Mouse (Mus musculus) spleen, adult 12 weeks (tissue): ENCODE measurements around the gene Inka1.
A peak's percentile ranks its signal among the peaks of the same experiment; 100 is the strongest.

Source experiments
- DNase-seq: peaks from one replicate; pipeline ENCODE4 v3.0.0; 2022; ENCODE audit warnings: low spot score

The Inka1 gene

DNA sequence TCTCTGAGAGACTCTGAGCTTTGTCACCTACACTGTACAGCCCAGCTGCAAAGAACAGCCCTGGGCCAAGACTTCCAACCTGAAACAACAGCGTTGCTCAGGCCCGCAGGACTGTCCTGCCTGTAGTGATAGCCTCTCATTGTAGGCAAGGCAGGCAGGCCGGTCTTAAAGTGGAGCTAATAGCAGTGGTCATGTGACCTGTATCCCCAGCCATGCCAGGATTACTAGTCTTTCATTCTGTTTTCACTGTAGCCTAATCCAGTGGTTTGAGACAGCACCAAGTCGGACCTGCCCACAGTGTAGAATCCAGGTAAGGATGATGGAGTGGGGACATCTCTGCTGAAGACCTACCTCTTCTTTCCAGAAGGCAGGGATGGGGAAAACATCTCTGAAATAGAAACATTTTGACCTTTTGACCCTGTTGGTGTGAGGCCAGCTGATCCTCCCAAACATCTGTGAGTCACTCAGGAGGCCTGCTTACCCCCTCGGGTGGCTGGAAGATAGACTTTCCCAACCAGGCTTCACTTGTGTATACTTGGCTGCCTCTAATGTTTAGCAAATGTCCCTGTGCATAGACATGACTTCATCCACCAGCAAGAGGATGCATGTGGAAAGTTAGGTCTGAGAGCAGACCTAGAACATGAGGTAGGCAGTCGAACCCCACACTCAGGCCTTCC lies 29.9 kb downstream of the Inka1 start:
- DNase-seq = no peak

DNA sequence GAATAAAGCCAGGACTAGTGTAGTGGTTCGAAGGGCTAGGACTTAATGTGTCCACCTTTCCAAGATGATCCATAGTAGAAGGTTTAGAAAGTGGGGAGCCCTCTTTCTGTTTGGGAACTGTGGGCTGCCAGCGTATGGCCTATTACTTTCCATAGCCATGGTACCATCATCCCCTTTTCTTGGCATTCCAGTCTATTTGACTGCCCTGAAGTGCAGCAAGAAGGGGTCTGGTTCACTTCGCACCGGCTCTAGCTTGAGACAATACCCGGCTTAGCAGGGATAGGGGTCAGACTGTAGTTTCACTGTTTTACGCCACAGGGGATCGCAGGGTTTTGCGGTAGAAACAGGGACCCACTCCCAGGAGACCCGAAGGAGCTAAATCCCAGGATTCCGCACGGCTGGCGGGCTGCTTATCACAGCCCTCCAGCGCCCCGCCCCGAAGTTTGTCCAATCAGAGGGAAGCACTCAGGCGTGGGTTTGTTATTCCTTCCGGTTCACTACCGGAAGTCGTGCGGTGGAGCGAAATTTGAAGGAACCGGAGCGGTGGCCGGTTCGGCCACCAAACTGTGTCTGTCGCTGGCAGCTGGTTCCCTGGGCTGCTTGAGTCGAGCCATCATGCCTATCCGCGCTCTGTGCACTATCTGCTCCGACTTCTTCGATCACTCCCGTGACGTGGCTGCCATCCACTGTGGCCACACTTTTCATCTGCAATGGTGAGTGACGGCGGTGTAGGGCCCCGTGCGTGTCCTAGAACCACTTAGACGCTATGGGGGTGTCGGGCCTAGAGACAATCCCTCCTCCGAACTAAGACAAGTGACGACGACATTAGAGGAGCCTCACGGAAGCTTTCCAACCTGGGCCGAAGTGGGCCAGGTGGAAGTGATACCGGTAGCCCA lies 35.0 kb downstream of the Inka1 start:
- DNase-seq = peak; percentile 81

DNA sequence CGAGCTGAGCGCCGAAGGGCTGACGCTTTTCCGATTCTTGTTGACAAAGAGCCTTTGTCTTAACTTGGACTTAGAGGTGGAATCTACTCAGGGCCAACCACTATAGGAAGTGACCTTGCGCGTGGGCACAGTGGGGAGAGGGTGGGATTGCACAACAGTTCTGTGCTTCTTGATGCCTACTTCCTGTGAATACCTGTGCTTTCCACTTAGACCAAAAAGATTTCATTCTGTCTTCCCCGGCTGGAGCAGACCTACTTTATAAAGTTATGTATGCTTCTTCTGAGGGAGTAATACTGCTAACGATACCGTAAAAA lies 35.8 kb downstream of the Inka1 start, which contains the start of gene Traip:
Gene Traip, plus strand, starts transcription at position 215 of the 314 bp plus-strand sequence.
- no peak for DNase-seq

DNA sequence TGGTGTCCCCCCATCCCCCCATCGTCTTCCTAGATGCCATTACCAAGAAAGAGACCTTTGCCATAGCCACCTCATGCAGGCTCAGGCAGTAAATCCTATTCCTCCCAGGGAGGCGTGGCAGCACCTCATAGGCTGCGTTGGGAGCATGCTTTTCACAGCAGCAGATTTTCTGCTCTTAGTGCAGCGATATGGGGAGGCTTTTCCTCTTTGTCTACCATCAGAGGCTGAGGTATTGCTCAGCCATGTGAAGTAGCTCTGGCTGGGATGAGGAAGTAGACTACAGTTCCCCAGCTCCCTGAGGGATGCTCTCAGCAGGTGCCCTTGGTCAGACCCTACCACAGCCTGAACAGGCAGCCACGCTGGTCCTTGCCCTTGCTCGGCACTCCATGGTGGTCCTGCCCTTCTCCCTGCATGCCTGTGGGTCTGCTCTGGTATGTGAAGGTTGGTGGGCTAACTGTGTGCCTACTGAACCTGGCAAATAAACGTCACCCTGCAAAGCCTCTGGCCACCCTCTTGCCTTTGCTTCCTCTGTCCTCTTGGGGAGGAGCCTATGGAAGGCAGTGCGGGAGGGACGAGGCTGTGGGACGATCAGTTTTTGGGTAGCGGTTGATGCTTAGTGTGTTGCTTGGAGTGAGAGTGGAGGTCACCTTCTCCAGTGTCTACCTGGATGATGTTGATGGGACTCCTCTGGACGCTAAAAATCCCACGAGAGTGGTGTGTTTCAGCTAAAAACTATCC lies 36.3 kb downstream of the Inka1 start:
- no peak for DNase-seq

DNA sequence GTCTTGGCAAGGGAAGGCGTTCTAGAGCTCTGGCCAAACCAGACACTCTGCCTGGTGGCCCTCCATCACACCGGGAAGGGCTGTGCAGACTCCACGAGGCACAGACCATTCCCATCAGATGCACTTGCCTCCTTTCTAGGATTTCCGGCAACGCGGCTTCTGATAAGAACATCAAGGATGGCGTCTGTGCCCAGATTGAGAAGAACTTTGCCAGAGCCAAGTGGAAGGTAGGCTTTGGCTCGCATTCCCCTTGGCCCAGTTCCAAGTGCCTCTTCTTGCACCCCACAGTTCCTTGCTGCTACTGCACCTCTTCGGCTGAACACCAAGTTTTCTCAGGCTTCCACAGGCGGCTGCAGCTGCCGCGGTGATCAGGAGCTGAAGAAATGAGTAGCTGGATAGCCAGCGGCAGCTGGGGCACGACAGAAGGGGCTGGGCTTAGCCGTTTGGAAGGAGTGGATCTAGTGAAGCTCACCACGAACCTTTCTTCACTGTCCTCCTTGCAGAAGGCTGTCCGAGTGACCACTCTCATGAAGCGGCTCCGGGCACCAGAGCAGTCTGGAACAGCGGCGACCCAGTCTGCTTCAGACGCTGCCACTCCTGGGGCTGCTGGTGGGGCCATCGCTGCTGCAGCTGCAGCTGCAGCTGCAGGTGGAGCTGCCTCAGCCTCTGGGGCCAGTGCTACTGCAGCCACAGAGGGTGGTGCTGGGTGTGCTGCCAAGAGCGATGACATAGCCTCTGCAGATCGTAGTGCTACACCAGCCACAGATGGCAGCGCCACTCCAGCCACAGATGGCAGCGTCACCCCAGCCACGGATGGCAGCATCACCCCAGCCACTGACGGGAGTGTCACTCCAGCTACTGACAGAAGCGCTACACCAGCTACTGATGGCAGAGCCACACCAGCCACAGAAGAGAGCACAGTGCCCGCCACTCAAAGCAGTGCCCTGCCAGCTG lies 38.2 kb downstream of the Inka1 start:
- peak; percentile 33 for DNase-seq

DNA sequence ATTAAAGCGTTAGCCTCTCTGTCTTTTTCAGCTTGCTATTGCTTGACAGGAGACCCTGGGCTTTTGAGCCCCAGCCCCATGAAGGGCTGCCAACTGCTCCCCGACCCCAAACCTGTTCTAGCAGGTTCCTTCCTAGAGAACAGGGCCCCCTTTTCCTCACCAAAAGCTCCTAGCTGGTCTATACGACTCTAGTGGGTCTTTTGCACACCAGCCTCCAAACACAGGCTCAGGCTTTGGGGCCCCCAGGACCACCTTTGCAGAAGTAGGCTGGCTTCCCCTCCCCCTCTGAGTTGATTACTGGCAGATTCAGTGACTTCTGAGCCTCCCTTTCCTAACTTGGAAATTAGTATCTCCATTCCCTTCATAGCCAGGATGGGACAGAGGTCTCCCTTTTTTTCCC lies 48.8 kb downstream of the Inka1 start:
- DNase-seq = no peak

DNA sequence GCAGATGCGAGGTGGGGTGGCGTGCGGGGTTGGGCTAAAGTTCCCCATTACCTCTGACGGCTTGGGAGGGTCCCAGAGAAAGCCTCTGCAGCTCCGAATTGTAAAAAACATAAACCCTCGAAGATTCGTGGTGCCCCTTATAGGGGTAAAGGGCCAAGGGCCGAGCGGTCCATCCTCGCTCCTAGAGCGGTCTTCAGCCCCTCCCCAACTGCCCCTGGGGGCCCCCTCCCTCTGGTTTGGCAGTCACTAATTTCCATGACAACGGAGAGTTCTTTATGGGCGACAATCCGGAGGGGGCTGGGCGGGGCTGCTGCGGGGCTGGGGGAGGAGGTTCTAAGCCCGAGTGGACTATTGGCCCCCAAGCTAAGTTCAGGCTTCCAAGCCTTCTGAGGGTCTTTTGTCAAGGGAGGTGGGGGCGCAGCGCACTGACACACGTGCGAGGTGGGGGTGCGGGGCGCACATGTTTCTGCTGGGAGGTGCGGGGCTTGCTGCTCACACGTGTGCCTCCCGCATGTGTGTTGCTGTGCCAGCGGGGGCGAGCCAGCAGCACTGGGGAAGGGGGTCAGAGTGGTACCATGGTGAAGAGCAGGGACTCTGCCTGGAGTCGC lies 49.4 kb downstream of the Inka1 start:
- DNase-seq = no peak

DNA sequence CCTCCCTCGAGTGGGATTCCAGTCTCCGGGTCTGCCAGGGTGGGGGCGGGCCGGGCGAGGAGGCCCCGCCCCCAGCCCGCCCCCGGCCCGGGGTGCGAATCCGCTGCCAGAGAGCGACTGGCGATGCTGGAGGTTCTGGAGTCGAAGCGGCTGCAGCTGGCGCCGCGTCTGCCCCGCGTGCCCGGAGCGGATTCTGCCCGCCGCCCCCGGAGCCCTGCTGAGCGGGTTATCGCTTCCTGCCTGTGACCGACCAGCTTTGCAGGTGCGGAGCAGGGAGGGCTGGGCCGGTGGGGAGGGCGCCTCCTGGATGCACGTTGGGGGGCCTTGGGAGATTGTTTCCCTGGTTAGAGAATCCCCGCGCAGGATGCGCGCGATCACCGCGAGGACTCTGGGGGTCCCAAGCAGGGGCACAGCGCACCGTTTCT lies 49.9 kb downstream of the Inka1 start:
- DNase-seq = no peak

DNA sequence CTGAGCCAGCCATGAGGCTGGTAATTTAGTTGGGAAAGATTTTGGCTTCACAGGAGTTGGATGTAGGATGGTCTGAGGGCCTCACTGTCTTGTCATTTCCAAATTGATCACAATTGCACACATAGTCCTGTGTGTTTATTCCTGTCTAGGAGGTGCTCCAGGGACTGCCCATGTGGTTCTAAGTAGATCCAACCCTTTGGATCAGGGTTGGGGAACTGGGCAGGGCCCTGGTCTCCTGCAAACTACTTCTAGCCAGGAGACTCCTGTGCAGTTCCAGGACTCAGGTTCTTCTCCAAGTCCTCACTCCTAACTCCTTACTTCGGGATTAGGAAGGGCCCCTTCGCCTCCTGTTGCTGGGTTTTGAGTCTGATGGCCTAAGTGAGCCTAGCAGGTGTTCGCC lies 50.3 kb downstream of the Inka1 start, which contains the start of gene Camkv:
Gene Camkv, plus strand, starts transcription at position 301 of the 400 bp plus-strand sequence.
- DNase-seq = no peak
